Mouse (Mus musculus) cortical plate, adult 2 months (tissue): ENCODE data around the gene Fgd6.

ENCODE experiments used
- CTCF ChIP-seq: fragments of 200-500 bp; IDR thresholded peaks from 2 replicates; pipeline ENCODE4 v1.5.1; 2011; ENCODE audit warnings: mild to moderate bottlenecking, control low read depth, low read length; ENCODE audit not compliant: insufficient read depth; ENCODE audit errors: extremely low read depth
- POLR2A ChIP-seq: fragments of 200-500 bp; IDR thresholded peaks from 2 replicates; pipeline ENCODE4 v1.6.1; 2011; ENCODE audit warnings: mild to moderate bottlenecking, low read length, control low read depth; ENCODE audit not compliant: insufficient read depth; ENCODE audit errors: extremely low read depth

DNA sequence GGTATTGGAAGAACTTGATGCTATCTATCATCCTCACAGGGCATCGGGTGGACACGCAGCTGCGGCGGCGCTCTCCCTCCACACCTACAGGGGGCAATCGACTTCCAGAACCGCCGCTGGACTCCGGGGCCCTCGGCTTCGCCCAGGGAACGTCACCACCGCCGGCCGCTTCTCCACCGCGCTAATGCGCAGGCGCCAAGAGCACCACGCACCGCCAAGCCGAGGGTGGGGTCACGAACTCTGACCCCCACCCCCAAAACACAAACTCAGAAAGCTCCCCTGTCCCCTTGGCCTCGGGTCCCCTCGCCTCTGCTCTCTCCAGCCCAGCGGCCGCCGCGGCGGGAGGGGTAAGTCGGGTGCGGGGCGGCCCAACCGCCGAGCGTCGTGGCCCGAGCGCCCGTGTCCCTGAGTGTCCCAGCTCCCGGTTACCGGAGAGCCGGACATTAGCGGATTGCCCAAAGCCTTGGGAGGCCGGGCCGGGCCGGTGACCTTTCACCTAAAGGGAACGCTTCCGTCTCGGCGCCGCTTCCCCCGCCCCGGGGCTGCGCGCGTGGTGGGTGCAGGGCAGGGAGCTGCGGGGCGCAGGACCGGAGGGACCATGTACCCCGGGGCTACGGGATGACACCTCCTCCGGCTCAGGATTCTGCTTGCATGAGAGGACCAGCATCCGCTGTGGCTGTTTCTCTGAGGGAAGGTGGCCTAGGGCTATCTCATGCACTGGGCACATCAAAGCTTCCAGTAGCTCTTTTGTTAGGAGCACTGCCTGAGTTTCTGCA lies 112.1 kb downstream of the Fgd6 start, which contains the start of gene Nr2c1:
- TF ChIP-seq CTCF = peak; percentile 43
- TF ChIP-seq POLR2A = peak; percentile 11; the same call in 1 of the 2 replicates
